Mouse (Mus musculus): ENCODE data around the gene Dok7. TPM values are rescaled to one million over a fixed set of nuclear protein-coding genes. Genes with fewer than 3 reads are reported as not detected.

The Dok7 gene
- polyA plus RNA-seq, 1 experiment from 2014 or later = 3.3 TPM

- ATAC-seq (replicated peaks; ENCODE audit: insufficient number of reproducible peaks, low FRiP score, low TSS enrichment) = no peak
- WGBS (ENCODE audit: insufficient replicate concordance) = 71% methylated on average over 5 of the region's 5 CpGs
- no peak overlapping the region for H3K9ac ChIP-seq (ENCODE audit: low read depth, low read length)
- H3K27ac ChIP-seq (ENCODE audit: low read depth, low read length) = no peak overlapping the region
- H3K27me3 ChIP-seq (ENCODE audit: control insufficient read depth, insufficient read depth, low read length) = no peaks in the 10 kb centered on the region; the same call in 1 of the 2 replicates
- H3K36me3 ChIP-seq (ENCODE audit: control insufficient read depth, insufficient read depth, low read length) = peaks cover 15% of the 10 kb centered on the region
- no peaks in the 10 kb centered on the region for H3K9me3 ChIP-seq (replicated peaks; ENCODE audit: control insufficient read depth, low read length)
- H3K4me3 ChIP-seq (ENCODE audit: low read depth, low read length) = no peak overlapping the region
- H3K4me2 ChIP-seq = no peak overlapping the region
- H3K4me1 ChIP-seq (ENCODE audit: control insufficient read depth, insufficient read depth, low read length) = no peaks in the 10 kb centered on the region
Measured at GRCm38 (mm10) chr5:35089614-35089963, 33.0 kb downstream of the Dok7 start.

- no peak overlapping the region for H3K4me2 ChIP-seq
- 86% methylated on average over 3 of the region's 3 CpGs for WGBS (ENCODE audit: insufficient replicate concordance)
Measured at GRCm38 (mm10) chr5:35091636-35092035, 35.1 kb downstream of the Dok7 start.

GRCm38 (mm10) chr5:35103086-35103485 lies 46.5 kb downstream of the Dok7 start:
- Histone ChIP-seq H3K4me3 (ENCODE audit: low read depth, low read length) (no peak overlapping the region), H3K4me1 (ENCODE audit: control insufficient read depth, insufficient read depth, low read length) (peaks cover 21% of the 10 kb centered on the region), H3K9ac (ENCODE audit: low read depth, low read length) (no peak overlapping the region), H3K4me2 (peak overlapping the region; percentile 80; the same call in 1 of the 2 replicates), H3K27me3 (ENCODE audit: control insufficient read depth, insufficient read depth, low read length) (no peaks in the 10 kb centered on the region), H3K9me3 (replicated peaks; ENCODE audit: control insufficient read depth, low read length) (no peaks in the 10 kb centered on the region), H3K36me3 (ENCODE audit: control insufficient read depth, insufficient read depth, low read length) (peaks cover 20% of the 10 kb centered on the region), H3K27ac (ENCODE audit: low read depth, low read length) (no peak overlapping the region)
- ATAC-seq (replicated peaks; ENCODE audit: insufficient number of reproducible peaks, low FRiP score, low TSS enrichment) = no peak
- 72% methylated on average over 8 of the region's 8 CpGs for WGBS (ENCODE audit: insufficient replicate concordance)

More at GRCm38 (mm10) chr5:35091636-35092035, 35.1 kb downstream of the Dok7 start:
- peaks cover 30% of the 10 kb centered on the region for H3K36me3 ChIP-seq (ENCODE audit: control insufficient read depth, insufficient read depth, low read length)
- H3K4me1 ChIP-seq (ENCODE audit: control insufficient read depth, insufficient read depth, low read length) = no peaks in the 10 kb centered on the region
- no peaks in the 10 kb centered on the region for H3K9me3 ChIP-seq (replicated peaks; ENCODE audit: control insufficient read depth, low read length)
- H3K4me3 ChIP-seq (ENCODE audit: low read depth, low read length) = no peak overlapping the region
- no peaks in the 10 kb centered on the region; the same call in 1 of the 2 replicates for H3K27me3 ChIP-seq (ENCODE audit: control insufficient read depth, insufficient read depth, low read length)
- H3K27ac ChIP-seq (ENCODE audit: low read depth, low read length) = no peak overlapping the region
- ATAC-seq (replicated peaks; ENCODE audit: insufficient number of reproducible peaks, low FRiP score, low TSS enrichment) = no peak
- no peak overlapping the region for H3K9ac ChIP-seq (ENCODE audit: low read depth, low read length)

GRCm38 (mm10) chr5:35103528-35103927 lies 47.0 kb downstream of the Dok7 start:
- H3K4me1 ChIP-seq (ENCODE audit: control insufficient read depth, insufficient read depth, low read length) = peaks cover 21% of the 10 kb centered on the region
- peak overlapping the region; percentile 80 for H3K4me2 ChIP-seq
- H3K36me3 ChIP-seq (ENCODE audit: control insufficient read depth, insufficient read depth, low read length) = peaks cover 15% of the 10 kb centered on the region
- no peak overlapping the region for H3K9ac ChIP-seq (ENCODE audit: low read depth, low read length)
- H3K9me3 ChIP-seq (replicated peaks; ENCODE audit: control insufficient read depth, low read length) = no peaks in the 10 kb centered on the region
- H3K27me3 ChIP-seq (ENCODE audit: control insufficient read depth, insufficient read depth, low read length) = no peaks in the 10 kb centered on the region
- no peak overlapping the region for H3K27ac ChIP-seq (ENCODE audit: low read depth, low read length)
- no peak overlapping the region for H3K4me3 ChIP-seq (ENCODE audit: low read depth, low read length)
- 37% methylated on average over 2 of the region's 2 CpGs for WGBS (ENCODE audit: insufficient replicate concordance)
- no peak for ATAC-seq (replicated peaks; ENCODE audit: insufficient number of reproducible peaks, low FRiP score, low TSS enrichment)

GRCm38 (mm10) chr5:35104183-35104959 lies 47.8 kb downstream of the Dok7 start:
- H3K9ac ChIP-seq (ENCODE audit: low read depth, low read length) = 0 out of 2 replicates have a peak overlapping the region, but pooled peaks have one; percentile 8
- peak overlapping the region; percentile 80 for H3K4me2 ChIP-seq
- H3K27me3 ChIP-seq (ENCODE audit: control insufficient read depth, insufficient read depth, low read length) = no peaks in the 10 kb centered on the region
- WGBS (ENCODE audit: insufficient replicate concordance) = 57% methylated on average over 8 of the region's 8 CpGs
- H3K4me1 ChIP-seq (ENCODE audit: control insufficient read depth, insufficient read depth, low read length) = peaks cover 21% of the 10 kb centered on the region
- no peaks in the 10 kb centered on the region for H3K9me3 ChIP-seq (replicated peaks; ENCODE audit: control insufficient read depth, low read length)
- H3K36me3 ChIP-seq (ENCODE audit: control insufficient read depth, insufficient read depth, low read length) = peaks cover 9% of the 10 kb centered on the region; the same call in 1 of the 2 replicates
- peak overlapping the region; percentile 80 for H3K4me3 ChIP-seq (ENCODE audit: low read depth, low read length)
- ATAC-seq (replicated peaks; ENCODE audit: insufficient number of reproducible peaks, low FRiP score, low TSS enrichment) = no peak
- no peak overlapping the region for H3K27ac ChIP-seq (ENCODE audit: low read depth, low read length)

- H3K27ac ChIP-seq (ENCODE audit: low read depth, low read length) = peak within 1 kb of the TSS; percentile 71
- no peaks in the 10 kb centered on the region for H3K9me3 ChIP-seq (replicated peaks; ENCODE audit: control insufficient read depth, low read length)
- H3K9ac ChIP-seq (ENCODE audit: low read depth, low read length) = peak within 1 kb of the TSS; percentile 86
- no peaks in the 10 kb centered on the region for H3K27me3 ChIP-seq (ENCODE audit: control insufficient read depth, insufficient read depth, low read length)
- H3K4me3 ChIP-seq (ENCODE audit: low read depth, low read length) = peak within 1 kb of the TSS; percentile 80
- peak; percentile 91 for ATAC-seq (replicated peaks; ENCODE audit: insufficient number of reproducible peaks, low FRiP score, low TSS enrichment)
- under 1% methylated on average over 39 of the region's 39 CpGs for WGBS (ENCODE audit: insufficient replicate concordance)
- peaks cover 7% of the 10 kb centered on the region; the same call in 1 of the 2 replicates for H3K36me3 ChIP-seq (ENCODE audit: control insufficient read depth, insufficient read depth, low read length)
- peaks cover 21% of the 10 kb centered on the region for H3K4me1 ChIP-seq (ENCODE audit: control insufficient read depth, insufficient read depth, low read length)
- H3K4me2 ChIP-seq = peak within 1 kb of the TSS; percentile 80
Measured at GRCm38 (mm10) chr5:35104960-35105921, 48.7 kb downstream of the Dok7 start, which contains the start of gene Lrpap1. TSS of gene Lrpap1 (minus strand) at chr5:35105766.

GRCm38 (mm10) chr5:35105922-35106298 lies 49.3 kb downstream of the Dok7 start:
- 9% methylated on average over 11 of the region's 11 CpGs for WGBS (ENCODE audit: insufficient replicate concordance)
- Histone ChIP-seq H3K27ac (ENCODE audit: low read depth, low read length) (no peak overlapping the region), H3K9me3 (replicated peaks; ENCODE audit: control insufficient read depth, low read length) (no peaks in the 10 kb centered on the region), H3K9ac (ENCODE audit: low read depth, low read length) (peak overlapping the region; percentile 23), H3K27me3 (ENCODE audit: control insufficient read depth, insufficient read depth, low read length) (no peaks in the 10 kb centered on the region), H3K4me1 (ENCODE audit: control insufficient read depth, insufficient read depth, low read length) (peaks cover 21% of the 10 kb centered on the region), H3K4me3 (ENCODE audit: low read depth, low read length) (peak overlapping the region; percentile 80), H3K4me2 (peak overlapping the region; percentile 80), H3K36me3 (ENCODE audit: control insufficient read depth, insufficient read depth, low read length) (peaks cover 7% of the 10 kb centered on the region; the same call in 1 of the 2 replicates)
- peak; percentile 58 for ATAC-seq (replicated peaks; ENCODE audit: insufficient number of reproducible peaks, low FRiP score, low TSS enrichment)

- Histone ChIP-seq H3K9me3 (replicated peaks; ENCODE audit: control insufficient read depth, low read length) (no peaks in the 10 kb centered on the region), H3K4me2 (no peak overlapping the region), H3K4me3 (ENCODE audit: low read depth, low read length) (no peak overlapping the region), H3K4me1 (ENCODE audit: control insufficient read depth, insufficient read depth, low read length) (no peaks in the 10 kb centered on the region), H3K36me3 (ENCODE audit: control insufficient read depth, insufficient read depth, low read length) (no peaks in the 10 kb centered on the region), H3K27me3 (ENCODE audit: control insufficient read depth, insufficient read depth, low read length) (no peaks in the 10 kb centered on the region), H3K9ac (ENCODE audit: low read depth, low read length) (no peak overlapping the region), H3K27ac (ENCODE audit: low read depth, low read length) (no peak overlapping the region)
- no peak for ATAC-seq (replicated peaks; ENCODE audit: insufficient number of reproducible peaks, low FRiP score, low TSS enrichment)
- 46% methylated on average over 4 of the region's 4 CpGs for WGBS (ENCODE audit: insufficient replicate concordance)
Measured at GRCm38 (mm10) chr5:35112444-35112843, 55.9 kb downstream of the Dok7 start.
